Mouse (Mus musculus) monocyte, adult 2 months (primary cell): Measurements from ENCODE around the gene Mrap.
A peak's percentile ranks its signal among the peaks of the same experiment; 100 is the strongest.

Source experiments
- DNase-seq, 2 experiments: peaks; one replicate each; pipeline ENCODE4 v3.0.0; 2022; ENCODE audit warnings: low spot score in 2 of 2, low read depth in 1 of 2

Gene Mrap

DNA sequence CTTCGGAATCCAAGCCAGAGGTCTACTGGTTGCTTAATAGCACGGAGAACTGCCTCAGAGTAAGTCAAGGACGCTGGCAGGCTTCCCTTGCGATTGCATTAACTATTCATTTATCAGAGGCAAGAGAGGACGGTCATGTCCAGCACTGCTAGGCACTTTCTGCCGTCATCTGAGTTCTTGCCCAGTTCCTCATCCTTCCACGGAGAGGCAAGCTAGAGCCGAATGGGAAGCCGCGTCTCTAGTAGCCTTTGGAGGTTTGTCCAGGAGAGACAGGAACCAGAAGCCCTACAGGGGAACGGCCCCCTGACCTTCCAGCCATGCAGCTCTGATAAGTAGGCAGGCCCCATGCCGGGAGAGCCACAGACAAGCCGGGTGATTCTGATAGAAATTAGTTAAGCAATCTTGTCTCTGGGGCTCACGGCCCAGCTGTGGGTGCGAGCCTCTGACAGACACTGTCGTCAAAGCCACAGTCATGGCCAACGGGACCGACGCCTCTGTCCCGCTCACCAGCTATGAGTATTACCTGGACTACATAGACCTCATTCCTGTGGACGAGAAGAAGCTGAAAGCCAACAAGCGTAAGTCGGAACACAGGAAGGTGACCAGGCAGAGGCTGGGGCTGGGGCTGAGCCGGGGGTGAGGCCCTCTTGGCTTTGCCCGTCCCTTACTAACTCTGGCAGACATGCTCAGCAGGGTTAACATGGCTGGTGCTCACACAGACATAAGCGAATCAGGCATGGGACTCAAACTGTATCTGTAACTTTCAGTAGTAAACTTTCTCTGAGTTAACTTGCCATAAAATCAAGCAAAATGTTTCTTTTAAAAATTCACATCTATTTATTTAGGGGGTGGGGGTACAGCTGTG is at the start of gene Mrap:
Gene Mrap (plus strand): TSS at position 116 of the 865 bp plus-strand sequence.
- no peak for DNase-seq

GRCm38 (mm10) chr16:90692704-90693385 is 45.2 kb upstream of the Mrap start:
- no peak for DNase-seq

GRCm38 (mm10) chr16:90693625-90694024 is 44.4 kb upstream of the Mrap start:
- no peak for DNase-seq

- DNase-seq, result peak in 1 of 2 experiments; percentile 39
Measured at GRCm38 (mm10) chr16:90694719-90695118, 43.3 kb upstream of the Mrap start.

GRCm38 (mm10) chr16:90695121-90695520 is 42.9 kb upstream of the Mrap start:
- no peak for DNase-seq

DNA sequence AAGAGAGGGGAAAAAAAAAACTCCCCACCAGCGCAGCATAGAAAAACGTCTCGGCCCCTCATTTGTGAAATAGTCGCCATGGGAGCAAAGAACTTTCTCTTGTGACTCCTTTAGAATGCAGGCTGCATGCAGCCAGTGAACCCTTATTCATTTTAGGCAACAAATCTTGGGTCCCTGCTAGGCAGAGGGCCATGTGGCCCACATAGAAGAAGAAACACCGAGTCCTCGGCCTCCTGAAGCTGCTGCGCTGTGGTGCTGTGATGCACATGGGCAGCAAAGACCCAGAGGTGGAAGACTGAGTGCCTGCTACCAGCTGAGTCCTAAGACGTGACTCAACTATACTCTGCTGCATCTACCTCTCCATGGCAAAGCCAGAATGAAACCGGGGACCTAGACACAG is 41.7 kb upstream of the Mrap start:
- DNase-seq, result no peak

DNA sequence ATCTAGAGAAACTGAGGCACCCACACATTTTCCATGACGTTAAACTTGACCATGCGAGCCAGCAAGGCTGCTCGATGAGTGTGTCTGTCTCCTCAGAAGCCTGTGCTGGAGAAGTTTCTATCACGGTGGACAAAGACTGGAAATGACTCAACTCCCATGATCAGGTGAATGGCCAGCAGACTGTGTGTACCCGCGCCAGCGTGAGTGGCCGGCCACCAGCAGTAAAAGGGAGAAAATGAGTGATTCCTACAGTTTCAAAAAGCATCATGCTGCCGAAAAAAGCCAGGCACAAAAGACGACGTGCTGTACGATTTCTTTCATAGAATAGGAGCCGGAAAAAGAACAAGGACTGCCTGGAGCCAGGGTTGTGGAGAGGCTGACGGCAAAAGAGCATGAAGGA is 38.6 kb upstream of the Mrap start:
- no peak for DNase-seq

- DNase-seq, result no peak
Measured at GRCm38 (mm10) chr16:90701541-90701940, 36.5 kb upstream of the Mrap start.

DNA sequence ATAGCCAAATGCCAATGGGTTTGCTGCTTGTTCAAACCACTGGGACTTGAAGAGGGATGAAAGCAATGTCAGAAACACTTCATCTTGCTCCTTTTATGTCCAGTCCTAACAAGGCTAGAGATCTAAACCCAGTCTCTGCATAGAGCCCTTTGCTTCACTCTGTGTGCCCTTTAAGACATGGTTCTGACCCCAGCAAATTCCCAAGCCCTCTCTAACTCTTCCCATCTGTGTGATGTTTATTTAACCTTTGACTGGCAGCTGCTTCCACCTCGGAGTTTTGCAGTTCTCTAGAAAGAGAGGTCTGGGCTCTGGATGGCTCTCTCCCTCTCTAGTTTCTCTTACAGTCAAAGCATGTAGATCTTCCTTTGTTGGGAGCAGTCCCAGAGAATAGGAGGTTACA is 34.4 kb upstream of the Mrap start:
- no peak for DNase-seq

DNA sequence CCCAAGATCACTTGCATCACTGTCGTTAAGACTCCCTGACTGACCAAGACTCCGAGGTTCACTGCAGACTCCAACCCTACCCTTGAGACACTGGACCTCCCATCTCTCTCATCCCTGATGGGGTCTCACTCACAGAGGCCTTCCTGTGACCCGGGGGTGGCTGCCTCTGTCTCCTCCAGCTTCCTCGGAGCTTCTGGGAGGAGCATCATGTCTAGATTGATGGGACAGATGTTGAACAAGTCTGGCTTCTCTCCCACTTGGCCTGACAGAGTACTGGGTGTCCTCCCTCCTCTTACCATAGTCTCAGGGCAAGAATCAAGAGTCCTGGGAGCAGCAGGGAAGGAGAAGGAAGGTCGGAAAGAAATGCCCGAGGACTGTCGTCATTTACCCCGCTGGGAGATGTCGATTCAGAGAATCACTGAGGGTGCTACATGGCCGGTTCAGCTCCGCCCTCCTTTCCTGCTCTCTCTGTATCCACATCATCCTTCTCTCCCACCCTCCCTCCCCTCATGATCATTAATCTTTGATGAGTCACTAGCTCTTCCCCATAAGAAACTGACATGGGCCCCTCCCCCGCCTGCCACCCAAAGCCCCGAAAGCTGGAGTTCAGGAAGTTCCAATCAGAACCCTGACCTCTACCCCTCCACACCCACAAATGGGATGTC is 33.7 kb upstream of the Mrap start:
- no peak for DNase-seq

GRCm38 (mm10) chr16:90706279-90706678 is 31.7 kb upstream of the Mrap start:
- DNase-seq, result no peak

DNA sequence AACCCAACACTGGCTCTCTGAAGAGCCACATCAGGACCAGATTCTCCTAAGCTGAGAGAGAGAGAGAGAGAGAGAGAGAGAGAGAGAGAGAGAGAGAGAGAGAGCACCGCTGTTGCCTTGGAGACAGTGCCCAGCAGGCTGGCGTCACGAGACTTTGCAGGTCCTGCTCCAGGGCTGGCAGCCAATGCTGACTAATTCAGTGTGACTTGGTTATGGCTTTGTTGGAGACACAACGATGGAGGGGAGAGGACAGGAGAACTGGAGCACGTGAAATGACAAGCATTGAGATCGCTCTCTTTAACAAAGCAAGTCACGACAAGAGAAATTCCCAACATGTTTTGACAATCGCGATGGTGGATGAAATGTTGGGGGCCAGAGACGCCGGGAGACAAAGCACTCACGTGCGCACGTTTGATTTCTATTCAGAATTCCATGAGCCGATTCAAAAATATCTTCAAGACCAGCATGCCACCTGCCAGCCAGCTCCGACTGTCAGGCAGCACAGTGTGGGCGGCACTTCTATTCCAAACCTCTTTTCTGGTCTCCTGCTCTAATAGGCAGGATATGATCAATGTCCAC is 28.2 kb upstream of the Mrap start:
- no peak for DNase-seq

DNA sequence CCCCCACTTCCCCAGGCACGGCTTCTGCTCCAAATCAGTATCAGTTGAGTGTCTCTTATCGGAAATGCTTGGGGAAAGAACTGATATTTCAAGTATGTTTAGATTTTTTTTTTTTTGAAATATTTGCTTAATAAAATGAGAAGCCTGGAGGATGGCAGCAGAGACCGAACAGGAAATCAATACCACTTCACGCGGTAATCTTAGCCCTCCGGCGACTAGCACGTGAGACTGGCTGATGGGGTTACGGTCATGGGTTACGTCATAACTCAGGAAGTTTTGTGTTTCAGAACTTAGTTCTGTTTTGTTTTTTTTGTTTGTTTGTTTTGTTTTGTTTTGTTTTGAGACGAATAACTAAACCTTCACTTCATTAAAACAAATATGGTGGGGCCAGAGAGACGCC is 27.7 kb upstream of the Mrap start:
- DNase-seq, result no peak

DNA sequence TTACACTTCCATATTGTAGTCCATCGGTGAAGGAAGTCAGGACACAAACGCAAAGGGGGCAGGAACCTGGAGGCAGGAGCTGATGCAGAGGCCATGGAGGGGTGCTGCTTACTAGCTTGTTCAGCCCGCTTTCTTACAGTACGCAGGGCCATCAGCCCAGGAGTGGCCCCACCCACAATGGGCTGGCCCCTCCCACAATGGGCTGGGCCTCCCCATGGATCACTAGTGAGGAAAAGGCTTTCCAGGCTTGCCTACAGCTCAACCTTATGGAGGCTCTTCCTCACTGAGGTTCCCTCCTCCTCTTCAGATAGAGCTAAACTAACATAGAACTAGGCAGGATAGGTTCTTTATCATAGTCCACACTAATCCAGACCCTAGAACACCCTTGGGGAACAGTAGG is 14.0 kb upstream of the Mrap start:
- DNase-seq, result no peak

DNA sequence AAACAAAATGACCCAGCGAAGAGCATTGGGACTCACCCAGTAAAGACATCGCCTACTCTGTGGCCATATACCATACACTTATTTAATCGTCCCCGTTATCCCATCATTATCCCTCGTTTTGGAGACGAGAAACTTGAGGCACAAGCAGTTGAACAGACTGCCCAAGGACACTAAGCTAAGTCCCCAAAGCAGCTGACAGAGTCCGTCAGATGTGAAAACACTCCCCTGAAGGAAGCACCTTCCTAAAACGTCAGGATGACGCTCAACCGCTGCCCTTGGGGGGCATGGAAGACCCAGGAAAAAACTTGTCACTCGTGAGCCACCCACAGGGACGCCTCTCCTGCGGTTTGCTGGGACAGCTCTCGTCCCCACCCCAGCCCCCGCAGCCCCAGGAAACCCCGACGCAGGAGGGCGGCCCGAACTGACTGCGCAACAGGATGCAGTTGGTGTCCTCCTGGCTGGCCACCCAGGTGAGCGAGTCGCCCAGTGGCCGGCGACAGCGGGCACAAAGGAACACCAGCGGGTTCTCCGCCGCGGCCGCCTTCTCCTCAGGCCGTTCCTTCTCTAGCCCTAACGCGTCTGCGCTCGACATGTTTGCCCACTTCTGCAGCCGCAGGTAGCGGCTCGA is 11.3 kb upstream of the Mrap start:
- DNase-seq, result no peak

DNA sequence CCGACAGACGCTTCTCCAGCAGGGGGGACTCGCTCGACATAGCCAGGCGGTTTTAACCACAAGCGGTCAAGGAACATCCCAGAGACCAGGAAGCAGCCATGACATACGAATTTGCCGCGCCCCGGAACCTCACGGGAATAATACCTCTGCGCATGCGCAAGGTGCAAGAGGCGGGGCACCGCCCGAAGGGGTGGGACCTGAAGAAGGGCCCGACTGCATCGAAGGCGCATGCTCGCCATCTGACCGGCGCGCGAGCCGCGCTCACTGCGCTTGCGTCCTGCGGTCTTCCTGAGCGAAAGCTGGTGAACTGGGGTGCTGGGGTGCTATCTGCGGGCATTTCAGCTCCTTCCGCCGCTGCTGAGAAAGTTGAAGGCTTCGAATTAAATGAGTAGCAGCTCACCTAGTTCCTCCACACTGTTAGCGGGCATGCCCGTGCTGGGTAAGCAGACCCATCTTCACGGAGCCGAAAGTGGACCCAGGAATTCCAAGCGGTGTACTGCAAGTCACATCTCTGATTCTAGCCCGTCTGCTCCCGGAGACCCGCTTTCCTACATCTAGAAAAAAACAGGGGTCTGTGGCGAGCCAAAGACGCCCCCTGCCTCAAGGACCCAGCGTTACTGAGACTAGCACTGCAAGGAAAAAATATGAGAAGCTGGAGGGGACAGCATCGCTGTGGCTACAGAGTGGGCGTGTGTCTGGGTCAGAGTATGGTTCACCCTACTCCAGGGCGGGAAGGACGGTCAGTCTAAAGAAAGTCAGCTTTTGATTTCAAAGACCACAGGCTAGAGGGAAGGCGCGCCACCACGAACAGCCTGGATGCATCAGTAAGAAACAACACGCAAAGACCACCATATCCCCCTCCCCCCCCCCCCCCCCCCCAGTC is 10.5 kb upstream of the Mrap start, which contains the start of gene Mis18a:
Gene Mis18a (minus strand): TSS at position 172 of the 883 bp plus-strand sequence.
- DNase-seq, result peak; percentile 82 to 89

- DNase-seq, result no peak
Measured at GRCm38 (mm10) chr16:90735611-90736010, 2.4 kb upstream of the Mrap start.

DNA sequence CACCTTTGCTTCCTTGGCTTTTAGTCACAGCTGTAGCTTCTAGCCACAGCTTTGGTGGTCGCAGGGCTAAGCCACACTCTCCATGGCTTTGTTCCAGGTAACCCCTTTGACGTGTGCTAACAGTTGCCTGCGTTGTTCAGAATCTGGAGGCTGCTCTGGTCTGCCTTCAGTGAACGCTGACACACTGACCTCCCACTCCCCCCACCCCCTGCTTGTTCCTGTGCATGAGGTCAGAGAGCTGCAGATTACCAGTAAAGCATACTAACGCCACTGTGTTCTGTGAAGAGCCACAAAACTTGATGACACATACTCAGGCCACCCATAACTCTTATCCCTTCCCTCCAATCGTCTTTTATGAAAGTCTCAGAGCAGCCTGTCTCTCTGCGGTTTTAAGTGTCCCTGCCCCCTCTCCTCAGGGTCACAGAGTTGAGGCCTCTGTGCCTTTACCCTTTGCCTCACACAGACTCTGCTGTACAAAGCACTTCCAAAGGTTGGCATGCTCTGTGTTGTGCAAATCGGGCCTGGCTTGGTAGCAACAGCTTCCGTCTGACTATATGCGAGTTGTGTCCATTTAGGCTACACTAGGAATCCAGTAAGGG is 1.2 kb upstream of the Mrap start:
- no peak for DNase-seq

DNA sequence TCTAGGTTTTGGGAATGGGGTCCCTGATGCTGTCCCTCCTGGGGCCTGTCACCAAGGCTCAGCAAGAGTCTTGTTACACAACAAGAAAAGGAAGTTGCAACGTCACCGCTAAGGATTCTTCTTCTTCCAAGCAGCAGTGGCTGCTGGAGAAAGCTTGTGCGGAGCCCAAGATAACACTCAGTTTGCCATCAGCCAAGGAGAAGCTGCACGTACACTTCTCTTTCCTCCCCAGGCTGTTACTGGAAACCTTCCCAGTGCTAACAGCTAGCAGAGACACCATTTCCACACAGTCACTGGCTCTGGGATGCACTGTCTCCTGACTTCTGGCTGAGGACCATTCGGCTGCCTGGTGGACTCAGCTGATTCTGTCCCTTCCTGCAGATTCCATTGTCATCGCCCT is 9.1 kb downstream of the Mrap start:
- DNase-seq, result no peak

- no peak for DNase-seq
Measured at GRCm38 (mm10) chr16:90748169-90748568, 10.2 kb downstream of the Mrap start.
